Mouse (Mus musculus) stomach, postnatal 0 days (tissue): ENCODE data around the gene Arap2.

Source experiments
- CTCF ChIP-seq: IDR thresholded peaks from 2 replicates; pipeline ENCODE4 v1.5.1; 2016; ENCODE audit warnings: antibody characterized with exemption, low read depth, mild to moderate bottlenecking, moderate library complexity
- EP300 ChIP-seq: optimal IDR thresholded peaks from 2 replicates; pipeline ENCODE3; 2016; ENCODE audit warnings: antibody characterized with exemption

- TF ChIP-seq CTCF (no peak), EP300 (no peak)
Observed at GRCm38 (mm10) chr5:62790921-62791564, 25.1 kb upstream of the Arap2 start.
